Mouse (Mus musculus): ENCODE results near the gene Arhgap22. TPM values are rescaled to one million over a fixed set of nuclear protein-coding genes. Genes with fewer than 3 reads are reported as not detected.

The Arhgap22 gene
- total RNA-seq, 2 experiments from 2014 or later, result 0.97 to 1.2 TPM

DNA sequence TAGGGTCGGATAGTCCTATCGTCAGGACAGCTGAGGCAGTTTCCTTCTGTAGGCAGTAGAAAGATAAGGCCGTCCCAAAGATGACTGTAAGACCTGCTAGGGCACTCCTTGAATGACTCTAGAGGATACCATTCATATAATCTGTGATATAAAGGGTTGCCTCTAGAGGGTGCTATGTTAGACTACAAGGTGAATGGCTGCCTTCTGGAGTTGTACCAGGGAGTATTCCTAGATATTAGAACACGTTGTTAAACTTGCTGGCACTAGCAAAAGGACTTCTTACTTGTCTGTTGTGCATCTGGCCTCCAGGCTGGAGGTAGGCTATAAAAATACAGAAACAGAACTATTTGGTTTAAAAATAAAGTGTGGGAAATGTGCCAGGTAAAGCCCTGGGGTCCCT, 117.2 kb downstream of the Arhgap22 start:
- intact Hi-C loops (cut with DNase I), result no loop called here
- Histone ChIP-seq H3K4me3 (no peak overlapping the region), H3K27ac (no peak overlapping the region)
- TF ChIP-seq CTCF (IDR thresholded peaks at IDR 0.05), result peak; percentile 48
- no peak for DNase-seq

DNA sequence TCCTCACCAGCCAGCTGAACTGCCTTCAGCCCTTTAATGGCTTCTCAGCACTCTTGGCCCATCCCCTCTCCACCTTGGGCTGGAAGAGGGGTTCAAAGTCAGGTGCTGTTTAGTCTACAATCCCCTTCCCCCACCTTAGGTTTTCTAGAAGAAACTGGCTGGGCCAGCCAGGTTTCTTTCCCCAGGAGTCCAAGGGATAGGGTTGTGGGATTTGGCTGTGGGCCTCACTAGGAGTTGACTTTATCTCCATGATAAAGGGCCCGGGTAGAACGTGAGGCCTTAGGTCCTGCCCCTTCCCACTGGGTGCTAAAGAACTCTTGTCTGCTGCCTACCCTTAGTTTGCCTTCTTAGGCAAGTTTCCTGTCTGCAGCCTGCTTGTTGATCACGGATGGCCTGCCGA, 117.8 kb downstream of the Arhgap22 start:
- intact Hi-C loops (cut with DNase I), result no loop called here
- DNase-seq, result no peak
- no peak overlapping the region for H3K27ac ChIP-seq
- no peak overlapping the region for H3K4me3 ChIP-seq
- no peak for TF ChIP-seq CTCF (IDR thresholded peaks at IDR 0.05)

DNA sequence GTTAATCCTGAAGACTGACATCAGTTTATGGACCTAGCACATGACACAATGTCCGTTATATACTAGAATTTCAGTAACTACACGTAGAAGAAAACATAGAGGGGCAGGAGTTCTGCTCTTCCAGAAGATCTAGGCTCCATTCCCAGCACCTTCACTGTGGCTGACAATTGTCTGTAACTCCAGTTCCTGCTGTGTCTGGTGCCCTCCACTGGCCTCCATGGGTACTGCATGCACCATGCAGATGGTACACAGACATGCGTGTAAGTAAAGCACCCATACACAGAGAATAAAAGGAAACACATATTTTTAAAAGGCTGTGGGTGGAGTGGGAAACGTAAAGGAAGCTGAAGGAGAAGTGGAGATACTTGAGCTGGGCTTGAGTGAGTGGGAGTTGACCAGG, 120.0 kb downstream of the Arhgap22 start:
- no peak overlapping the region for H3K27ac ChIP-seq
- intact Hi-C loops (cut with DNase I), result no loop called here
- H3K4me3 ChIP-seq, result no peak overlapping the region
- no peak for DNase-seq
- TF ChIP-seq CTCF (IDR thresholded peaks at IDR 0.05), result peak; percentile 60

GRCm38 (mm10) chr14:33334402-33334801, 120.6 kb downstream of the Arhgap22 start:
- DNase-seq, result no peak
- no peak for TF ChIP-seq CTCF (IDR thresholded peaks at IDR 0.05)
- no peak overlapping the region for H3K27ac ChIP-seq
- H3K4me3 ChIP-seq, result no peak overlapping the region
- intact Hi-C loops (cut with DNase I), result no loop called here

- Histone ChIP-seq H3K4me3 (no peak overlapping the region), H3K27ac (no peak overlapping the region)
- intact Hi-C loops (cut with DNase I), result no loop called here
- no peak for TF ChIP-seq CTCF (IDR thresholded peaks at IDR 0.05)
- DNase-seq, result no peak
Measured at GRCm38 (mm10) chr14:33335733-33336132, 121.9 kb downstream of the Arhgap22 start.

GRCm38 (mm10) chr14:33338684-33339083, 124.9 kb downstream of the Arhgap22 start:
- Histone ChIP-seq H3K27ac (no peak overlapping the region), H3K4me3 (no peak overlapping the region)
- intact Hi-C loops (cut with DNase I), result no loop called here
- DNase-seq, result no peak
- no peak for TF ChIP-seq CTCF (IDR thresholded peaks at IDR 0.05)

DNA sequence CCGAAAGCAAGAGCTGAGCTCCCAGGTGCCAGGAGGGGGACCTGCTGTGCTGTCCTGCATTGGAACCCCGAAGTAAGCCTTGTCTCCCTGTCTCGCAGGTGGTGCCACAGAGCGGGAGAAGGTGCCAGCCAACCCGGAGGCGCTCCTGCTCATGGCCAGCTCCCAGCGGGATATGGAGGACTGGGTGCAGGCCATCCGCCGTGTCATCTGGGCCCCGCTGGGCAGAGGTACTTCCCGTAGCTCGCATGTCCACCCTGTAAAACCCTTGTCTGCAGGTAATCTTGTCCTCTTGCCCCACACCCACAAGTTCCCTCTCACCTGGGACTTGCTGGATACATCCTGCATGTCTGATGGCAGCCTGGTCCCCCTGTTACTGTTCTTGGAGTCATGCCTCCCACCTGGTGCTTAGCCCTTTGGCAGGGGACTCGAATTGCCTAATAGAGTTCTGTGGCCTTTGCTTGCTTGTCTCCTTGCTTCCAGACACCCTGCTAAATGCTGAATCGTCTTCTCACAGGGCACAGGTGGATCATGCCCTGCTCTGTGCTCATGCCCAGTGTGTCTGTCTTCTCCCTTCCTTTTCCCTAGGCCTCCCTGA, 129.4 kb downstream of the Arhgap22 start:
- TF ChIP-seq CTCF (IDR thresholded peaks at IDR 0.05), result no peak
- no peak for DNase-seq
- intact Hi-C loops (cut with DNase I), result no loop called here
- H3K4me3 ChIP-seq, result no peak overlapping the region
- no peak overlapping the region for H3K27ac ChIP-seq

GRCm38 (mm10) chr14:33346546-33346945, 132.7 kb downstream of the Arhgap22 start:
- no peak for TF ChIP-seq CTCF (IDR thresholded peaks at IDR 0.05)
- intact Hi-C loops (cut with DNase I), result no loop called here
- H3K27ac ChIP-seq, result no peak overlapping the region
- no peak overlapping the region for H3K4me3 ChIP-seq
- DNase-seq, result no peak

DNA sequence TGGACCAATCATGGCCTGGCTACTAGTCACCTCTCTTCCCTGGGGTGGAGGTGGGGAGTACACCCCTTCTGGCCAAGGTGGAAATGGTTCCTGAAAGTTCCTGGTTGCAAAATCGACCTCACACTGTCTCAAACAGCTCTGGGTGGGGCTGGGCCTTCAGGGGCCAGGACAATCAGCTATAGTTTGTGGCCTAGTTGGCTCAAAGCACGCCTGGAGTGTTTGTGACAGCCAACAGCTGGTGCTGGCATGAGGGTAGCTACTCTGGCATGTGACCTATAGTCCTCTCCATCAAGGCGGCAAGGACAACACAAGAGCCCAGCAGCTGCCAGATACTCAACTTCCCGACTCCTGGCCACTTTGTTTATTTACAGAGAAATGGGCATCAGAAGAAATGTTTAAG, 133.9 kb downstream of the Arhgap22 start:
- TF ChIP-seq CTCF (IDR thresholded peaks at IDR 0.05), result no peak
- intact Hi-C loops (cut with DNase I), result no loop called here
- DNase-seq, result no peak
- Histone ChIP-seq H3K4me3 (no peak overlapping the region), H3K27ac (no peak overlapping the region)

GRCm38 (mm10) chr14:33348146-33348545, 134.3 kb downstream of the Arhgap22 start:
- no peak for TF ChIP-seq CTCF (IDR thresholded peaks at IDR 0.05)
- Histone ChIP-seq H3K27ac (no peak overlapping the region), H3K4me3 (no peak overlapping the region)
- DNase-seq, result no peak
- intact Hi-C loops (cut with DNase I), result no loop called here

DNA sequence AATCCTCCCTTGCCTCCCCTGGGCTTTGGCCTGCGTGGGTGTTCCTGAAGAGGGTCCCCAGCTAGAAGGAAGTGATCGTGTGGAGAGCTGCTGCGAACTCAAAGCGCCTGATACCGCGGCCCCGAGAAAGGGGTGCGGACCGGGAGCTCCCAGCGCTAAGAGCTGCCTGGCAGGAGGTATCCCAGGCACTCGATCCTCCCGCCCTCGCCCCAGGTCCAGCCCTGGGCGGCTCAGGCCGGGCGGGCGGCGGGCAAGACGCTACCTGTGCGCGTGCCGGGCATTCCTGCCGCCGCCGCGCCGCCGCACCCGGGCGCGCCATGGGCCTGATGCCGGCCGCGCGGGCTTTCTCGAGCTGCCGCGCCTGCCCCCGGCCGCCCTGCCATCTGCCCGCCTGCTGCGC, 137.2 kb downstream of the Arhgap22 start:
- TF ChIP-seq CTCF (IDR thresholded peaks at IDR 0.05), result no peak
- Histone ChIP-seq H3K4me3 (peak overlapping the region; percentile 42), H3K27ac (no peak overlapping the region)
- intact Hi-C loops (cut with DNase I), result no loop called here
- DNase-seq, result no peak

GRCm38 (mm10) chr14:33351984-33352722, 138.3 kb downstream of the Arhgap22 start:
- peak; percentile 76 for DNase-seq
- no peak for TF ChIP-seq CTCF (IDR thresholded peaks at IDR 0.05)
- peak overlapping the region; percentile 21; the same call in 1 of the 2 replicates for H3K27ac ChIP-seq
- H3K4me3 ChIP-seq, result no peak overlapping the region
- intact Hi-C loops (cut with DNase I), result no loop called here

DNA sequence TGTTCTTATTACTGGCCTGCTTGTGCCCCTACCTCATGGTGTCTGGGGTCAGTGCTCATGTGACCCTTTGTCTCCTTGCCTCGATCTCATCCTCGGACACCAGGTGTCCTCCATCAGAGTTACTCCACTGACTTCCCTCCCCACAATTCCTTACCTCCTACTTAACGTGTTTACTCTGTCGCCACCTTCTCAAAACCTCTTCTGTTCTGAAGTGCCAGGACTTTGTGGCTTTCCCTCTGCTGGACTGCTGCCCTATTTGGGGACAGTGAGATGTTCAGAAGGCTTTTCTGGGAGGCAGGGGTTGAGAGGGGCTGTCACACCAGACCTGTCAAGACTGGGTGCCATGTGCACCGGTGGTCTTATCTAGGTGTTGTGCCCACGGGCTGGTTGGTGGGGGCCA, 139.1 kb downstream of the Arhgap22 start:
- H3K4me3 ChIP-seq, result no peak overlapping the region
- H3K27ac ChIP-seq, result no peak overlapping the region
- intact Hi-C loops (cut with DNase I), result no loop called here
- TF ChIP-seq CTCF (IDR thresholded peaks at IDR 0.05), result no peak
- DNase-seq, result no peak

GRCm38 (mm10) chr14:33355276-33355675, 141.4 kb downstream of the Arhgap22 start:
- peak; percentile 10 for DNase-seq
- TF ChIP-seq CTCF (IDR thresholded peaks at IDR 0.05), result no peak
- H3K4me3 ChIP-seq, result no peak overlapping the region
- H3K27ac ChIP-seq, result no peak overlapping the region
- intact Hi-C loops (cut with DNase I), result no loop called here
